Mouse (Mus musculus) kidney, embryonic 15.5 days (tissue): Measurements from ENCODE around the gene Pitpnb. TPM values are rescaled to one million over a fixed set of nuclear protein-coding genes. Genes with fewer than 3 reads are reported as not detected.
A peak's percentile ranks its signal among the peaks of the same experiment; 100 is the strongest.

Experiments
- ATAC-seq: fragments of 200-750 bp; cut with Nextera tagmentation; replicated peaks from 2 replicates; pipeline ENCODE4 v1.8.0; 2017; ENCODE audit warnings: moderate TSS enrichment; ENCODE audit not compliant: low FRiP score
- H3K27ac ChIP-seq: fragments of 300-500 bp; sonication (generic); 2 replicates; pipeline ENCODE4 v1.5.1; 2015; ENCODE audit warnings: mild to moderate bottlenecking, inconsistent platforms
- H3K27me3 ChIP-seq: fragments of 300-500 bp; sonication (generic); 2 replicates; pipeline ENCODE4 v1.6.1; 2015; ENCODE audit warnings: inconsistent platforms
- H3K36me3 ChIP-seq: fragments of 300-500 bp; sonication (generic); 2 replicates; pipeline ENCODE4 v1.6.1; 2015; ENCODE audit warnings: inconsistent platforms
- H3K4me1 ChIP-seq: fragments of 300-500 bp; sonication (generic); 2 replicates; pipeline ENCODE4 v1.6.1; 2015; ENCODE audit warnings: inconsistent platforms
- H3K4me2 ChIP-seq: fragments of 300-500 bp; sonication (generic); 2 replicates; pipeline ENCODE4 v1.6.1; 2015; ENCODE audit warnings: moderate library complexity, mild to moderate bottlenecking, inconsistent platforms
- H3K4me3 ChIP-seq: fragments of 300-500 bp; sonication (generic); replicated peaks from 2 replicates; pipeline ENCODE4 v1.5.1; 2015; ENCODE audit warnings: mild to moderate bottlenecking, inconsistent platforms
- H3K9ac ChIP-seq: fragments of 300-500 bp; sonication (generic); 2 replicates; pipeline ENCODE4 v1.6.1; 2015; ENCODE audit warnings: mild to moderate bottlenecking, inconsistent platforms
- H3K9me3 ChIP-seq: fragments of 300-500 bp; sonication (generic); replicated peaks from 2 replicates; pipeline ENCODE4 v1.6.1; 2016; ENCODE audit warnings: inconsistent platforms
- WGBS: fragments of 180-500 bp; shearing (Covaris S2); methylation state at CpG from one replicate; pipeline ENCODE4 v1.1.7; 2015; ENCODE audit warnings: mixed read lengths; 5-methylcytosine and 5-hydroxymethylcytosine counted together
- polyA plus RNA-seq: library from polyadenylated mRNA; unstranded; fragments of >200 nt; fragmentation: Nextera tagmentation; extraction: Ambion mirVana; gene quantifications from 2 replicates; pipeline ENCODE4 v1.2.1, GENCODE M21; 2015

The Pitpnb gene
- polyA plus RNA-seq, 1 experiment from 2014 or later: 104 TPM

- 69% methylated on average over 7 of the region's 7 CpGs for WGBS
- H3K4me2 ChIP-seq: no peak overlapping the region
- no peak for ATAC-seq
These were observed 99.2 kb downstream of the Pitpnb start for GRCm38 (mm10) chr5:111429726-111430125.

GRCm38 (mm10) chr5:111431007-111431730, 100.6 kb downstream of the Pitpnb start:
- 61% methylated on average over 11 of the region's 11 CpGs for WGBS
- Histone ChIP-seq H3K27me3 (peaks cover 72% of the 10 kb centered on the region), H3K4me1 (peaks cover 59% of the 10 kb centered on the region)

More at GRCm38 (mm10) chr5:111429726-111430125, 99.2 kb downstream of the Pitpnb start:
- Histone ChIP-seq H3K9me3 (no peaks in the 10 kb centered on the region), H3K4me1 (peaks cover 57% of the 10 kb centered on the region), H3K27me3 (peaks cover 71% of the 10 kb centered on the region), H3K36me3 (no peaks in the 10 kb centered on the region), H3K27ac (no peak overlapping the region), H3K4me3 (no peak overlapping the region), H3K9ac (no peak overlapping the region)

GRCm38 (mm10) chr5:111432842-111433241, 102.3 kb downstream of the Pitpnb start:
- 57% methylated on average over 5 of the region's 5 CpGs for WGBS
- no peak overlapping the region for H3K27ac ChIP-seq

More at GRCm38 (mm10) chr5:111431007-111431730, 100.6 kb downstream of the Pitpnb start:
- Histone ChIP-seq H3K4me3 (no peak overlapping the region), H3K9me3 (no peaks in the 10 kb centered on the region), H3K9ac (no peak overlapping the region), H3K36me3 (no peaks in the 10 kb centered on the region), H3K27ac (no peak overlapping the region), H3K4me2 (no peak overlapping the region)
- ATAC-seq: no peak

GRCm38 (mm10) chr5:111434342-111434842, 103.8 kb downstream of the Pitpnb start:
- Histone ChIP-seq H3K36me3 (no peaks in the 10 kb centered on the region), H3K27ac (0 out of 2 replicates have a peak overlapping the region, but pooled peaks have one; percentile 13), H3K4me3 (no peak overlapping the region), H3K9ac (no peak overlapping the region), H3K4me1 (peaks cover 62% of the 10 kb centered on the region), H3K9me3 (no peaks in the 10 kb centered on the region), H3K27me3 (peaks cover 53% of the 10 kb centered on the region), H3K4me2 (peak overlapping the region; percentile 19; the same call in 1 of the 2 replicates)
- 12% methylated on average over 14 of the region's 16 CpGs for WGBS
- ATAC-seq: peak; percentile 59

More at GRCm38 (mm10) chr5:111432842-111433241, 102.3 kb downstream of the Pitpnb start:
- Histone ChIP-seq H3K36me3 (no peaks in the 10 kb centered on the region), H3K4me1 (peaks cover 63% of the 10 kb centered on the region), H3K4me3 (no peak overlapping the region), H3K9me3 (no peaks in the 10 kb centered on the region), H3K4me2 (no peak overlapping the region), H3K27me3 (peaks cover 60% of the 10 kb centered on the region), H3K9ac (no peak overlapping the region)
- ATAC-seq: no peak

GRCm38 (mm10) chr5:111436260-111436659, 105.7 kb downstream of the Pitpnb start:
- no peaks in the 10 kb centered on the region for H3K36me3 ChIP-seq
- no peaks in the 10 kb centered on the region for H3K9me3 ChIP-seq
- peaks cover 40% of the 10 kb centered on the region for H3K27me3 ChIP-seq
- no peak overlapping the region for H3K9ac ChIP-seq
- ATAC-seq: no peak
- WGBS: 76% methylated on average over 7 of the region's 7 CpGs
- H3K4me3 ChIP-seq: no peak overlapping the region
- no peak overlapping the region for H3K27ac ChIP-seq
- peaks cover 46% of the 10 kb centered on the region for H3K4me1 ChIP-seq
- H3K4me2 ChIP-seq: no peak overlapping the region

GRCm38 (mm10) chr5:111437205-111437604, 106.6 kb downstream of the Pitpnb start:
- no peak overlapping the region for H3K4me3 ChIP-seq
- peaks cover 43% of the 10 kb centered on the region for H3K4me1 ChIP-seq
- H3K36me3 ChIP-seq: no peaks in the 10 kb centered on the region
- no peaks in the 10 kb centered on the region for H3K9me3 ChIP-seq
- ATAC-seq: no peak
- 68% methylated on average over 7 of the region's 7 CpGs for WGBS
- no peak overlapping the region for H3K9ac ChIP-seq
- no peak overlapping the region for H3K27ac ChIP-seq
- H3K27me3 ChIP-seq: peaks cover 38% of the 10 kb centered on the region
- no peak overlapping the region for H3K4me2 ChIP-seq

Other genes starting within 250 kb of the Pitpnb start
- gene Mn1, start 86.6 kb downstream of the Pitpnb start, polyA plus RNA-seq: 6.2 and 7.8 TPM in 2 replicates